Mouse (Mus musculus): ENCODE data around the gene Hpgd.
"Not testable (repeated sequence)": the region's sequence is repeated elsewhere in the genome, so short reads cannot be mapped to it uniquely, and the experiment has no call there.

The Hpgd gene

DNA sequence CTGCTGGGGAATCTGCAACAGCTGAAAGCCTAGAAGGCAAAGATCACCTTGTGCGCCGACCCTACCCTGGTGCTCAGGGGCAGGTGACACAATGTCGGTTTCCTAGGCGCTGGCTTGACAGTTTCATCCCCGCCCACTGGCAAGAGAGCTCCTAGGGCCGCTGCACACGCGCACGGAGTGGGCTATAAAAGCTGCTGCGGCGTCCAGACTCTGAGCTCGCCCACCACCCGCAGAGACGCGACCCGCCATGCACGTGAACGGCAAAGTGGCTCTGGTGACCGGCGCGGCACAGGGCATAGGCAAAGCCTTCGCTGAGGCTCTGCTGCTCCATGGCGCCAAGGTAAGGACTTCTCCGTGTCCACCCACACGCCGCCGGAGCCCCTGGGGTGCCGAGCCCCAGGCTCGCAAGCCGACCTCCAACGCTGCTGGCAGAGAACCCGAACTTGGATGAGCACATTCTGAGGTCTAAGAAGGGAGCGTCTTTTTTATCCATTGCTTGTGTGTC is at the start of gene Hpgd:
TSS of gene Hpgd (plus strand) at position 213 of the 505 bp plus-strand sequence.
- DNase-seq (ENCODE audit: low read depth, low spot score), result no peak

DNA sequence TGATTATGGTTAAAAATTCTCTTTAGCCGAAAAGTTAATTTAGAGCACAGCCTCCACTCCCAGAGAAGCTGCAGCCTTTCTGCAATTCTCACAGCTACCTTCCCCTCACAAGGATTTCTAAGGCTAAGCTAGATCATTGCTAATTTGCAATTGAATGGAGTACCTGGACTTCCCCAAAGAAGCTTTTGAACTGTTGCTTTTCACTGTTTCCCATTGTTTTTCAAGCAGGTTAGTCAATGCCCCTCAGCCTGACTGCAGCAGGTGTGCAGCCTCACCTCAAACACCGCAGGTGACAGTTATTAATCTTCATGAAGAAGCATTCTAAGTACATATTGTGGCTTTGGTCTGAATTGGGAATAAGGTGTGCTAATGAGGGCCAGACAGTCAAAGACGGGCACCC is 42.7 kb upstream of the Hpgd start:
- not testable (repeated sequence) for DNase-seq (ENCODE audit: low read depth, low spot score)

DNA sequence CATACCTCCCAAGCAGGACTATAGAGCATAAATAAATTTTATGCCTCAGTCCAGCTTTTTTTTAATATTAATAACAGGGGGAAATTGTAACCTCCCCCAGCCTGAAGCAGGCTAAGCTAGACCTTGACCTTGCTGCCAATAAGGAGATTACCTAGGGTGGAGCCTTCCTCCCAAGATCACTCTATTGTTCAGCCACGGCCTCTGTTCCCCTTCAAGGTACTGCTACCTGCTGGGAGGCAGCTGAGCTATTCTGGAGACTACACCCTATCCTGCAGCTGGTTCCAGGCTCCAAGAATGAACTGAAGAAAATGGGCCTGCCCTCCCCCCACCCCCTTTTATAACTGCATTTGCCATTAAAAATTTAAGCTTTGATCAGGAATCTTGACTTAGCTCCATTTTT is 42.1 kb upstream of the Hpgd start:
- DNase-seq (ENCODE audit: low read depth, low spot score), result no peak

DNA sequence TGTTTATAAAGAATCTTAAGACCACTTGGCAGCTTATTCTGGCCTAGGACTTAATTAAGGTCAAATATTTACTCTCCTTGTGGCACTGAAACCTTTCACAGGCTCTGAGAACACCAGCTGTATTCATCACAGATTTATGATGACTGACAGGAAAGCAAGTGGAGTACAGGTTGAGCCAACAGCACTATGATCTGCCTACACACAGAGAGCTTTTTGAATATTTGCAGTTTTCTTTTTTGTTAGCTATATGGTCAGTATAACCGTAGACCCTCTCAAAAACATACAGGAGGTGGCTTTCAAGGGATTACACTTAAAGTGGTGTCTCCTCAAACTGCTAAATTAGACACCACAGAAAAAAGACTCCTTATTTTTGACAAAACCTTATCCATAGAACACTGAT is 33.2 kb upstream of the Hpgd start:
- no peak for DNase-seq (ENCODE audit: low read depth, low spot score)

DNA sequence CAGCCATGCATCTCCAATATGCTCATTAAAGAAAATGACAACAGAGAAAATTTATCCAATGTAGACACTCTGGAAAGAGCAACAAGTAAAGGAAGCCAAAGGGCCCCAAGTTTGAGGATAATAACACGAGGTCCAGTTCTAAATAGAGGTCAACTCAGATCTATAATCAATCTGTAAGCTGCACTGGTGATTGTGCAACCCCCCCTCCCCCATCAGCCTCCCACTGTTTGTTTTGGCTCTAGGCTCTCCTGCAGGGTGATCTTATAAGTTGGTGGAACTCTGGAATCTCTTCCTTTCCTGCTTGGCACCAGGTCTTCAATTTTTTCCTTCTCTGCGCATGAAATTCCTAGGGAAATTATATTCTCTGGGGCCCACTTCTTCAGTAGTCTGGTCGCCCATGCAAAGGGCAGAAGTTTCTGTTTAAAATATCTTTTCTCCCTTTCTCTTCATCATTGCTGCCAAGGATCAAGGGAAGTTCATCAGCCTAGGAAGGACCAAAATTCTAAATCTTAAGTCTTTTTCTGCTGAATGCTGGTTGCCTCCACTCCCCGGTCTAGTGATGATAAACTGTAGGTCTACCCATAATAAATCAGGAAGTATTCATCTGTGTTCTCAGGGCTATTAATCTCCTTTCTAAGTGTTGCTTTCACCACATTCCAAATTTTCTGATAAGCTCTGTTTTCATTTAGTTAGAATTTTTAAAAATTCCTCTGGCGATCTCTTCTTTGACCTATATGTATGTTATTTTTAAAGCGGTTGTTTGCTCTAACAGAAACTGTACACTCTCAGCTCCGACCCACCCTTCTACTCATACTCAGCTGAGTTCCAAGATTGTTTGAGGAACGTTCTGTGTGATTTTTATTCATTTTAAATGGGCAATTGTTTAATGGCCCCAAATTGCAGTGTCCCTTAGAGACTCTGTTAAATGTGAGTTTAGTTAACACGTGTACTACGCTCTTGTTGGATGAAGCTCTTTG is 24.4 kb upstream of the Hpgd start:
- DNase-seq (ENCODE audit: low read depth, low spot score), result peak; percentile 16

DNA sequence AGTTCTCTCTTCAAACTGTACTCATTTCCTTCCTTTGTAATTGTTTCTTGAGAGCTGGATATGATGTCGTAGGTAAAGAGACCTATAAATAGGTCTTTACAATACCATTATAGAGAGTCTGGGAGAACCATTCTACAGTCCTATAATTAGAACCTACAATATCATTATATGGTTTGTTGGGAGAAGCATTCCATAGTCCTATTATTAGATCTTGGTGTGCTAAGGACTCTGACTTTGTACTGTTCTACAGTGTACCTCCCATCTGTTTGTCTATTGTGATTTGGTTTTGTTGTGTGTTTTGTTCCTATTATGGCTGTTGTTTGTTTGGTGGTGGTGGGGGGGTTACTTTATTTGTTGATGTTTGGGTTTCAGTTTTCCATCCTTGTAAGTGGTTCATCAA is 21.5 kb upstream of the Hpgd start:
- DNase-seq (ENCODE audit: low read depth, low spot score), result no peak

DNA sequence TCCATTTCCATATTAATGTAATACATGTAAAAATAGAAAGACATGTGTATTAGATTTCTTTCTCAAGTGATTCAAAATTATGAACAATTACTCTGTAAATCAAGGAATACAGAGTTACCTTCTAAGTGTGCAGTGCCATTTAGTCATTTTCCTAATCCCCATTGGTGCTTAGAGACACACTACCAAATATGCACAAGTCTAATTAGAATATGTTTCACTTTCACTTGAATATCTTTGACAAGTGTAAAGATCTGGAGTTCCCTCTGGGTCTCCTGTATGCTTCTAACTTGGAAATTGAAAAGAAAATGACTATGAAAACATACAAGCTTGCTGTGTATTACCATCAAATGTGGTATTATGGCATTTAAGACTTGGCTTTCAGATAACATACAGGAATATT is 19.1 kb upstream of the Hpgd start:
- DNase-seq (ENCODE audit: low read depth, low spot score), result no peak

DNA sequence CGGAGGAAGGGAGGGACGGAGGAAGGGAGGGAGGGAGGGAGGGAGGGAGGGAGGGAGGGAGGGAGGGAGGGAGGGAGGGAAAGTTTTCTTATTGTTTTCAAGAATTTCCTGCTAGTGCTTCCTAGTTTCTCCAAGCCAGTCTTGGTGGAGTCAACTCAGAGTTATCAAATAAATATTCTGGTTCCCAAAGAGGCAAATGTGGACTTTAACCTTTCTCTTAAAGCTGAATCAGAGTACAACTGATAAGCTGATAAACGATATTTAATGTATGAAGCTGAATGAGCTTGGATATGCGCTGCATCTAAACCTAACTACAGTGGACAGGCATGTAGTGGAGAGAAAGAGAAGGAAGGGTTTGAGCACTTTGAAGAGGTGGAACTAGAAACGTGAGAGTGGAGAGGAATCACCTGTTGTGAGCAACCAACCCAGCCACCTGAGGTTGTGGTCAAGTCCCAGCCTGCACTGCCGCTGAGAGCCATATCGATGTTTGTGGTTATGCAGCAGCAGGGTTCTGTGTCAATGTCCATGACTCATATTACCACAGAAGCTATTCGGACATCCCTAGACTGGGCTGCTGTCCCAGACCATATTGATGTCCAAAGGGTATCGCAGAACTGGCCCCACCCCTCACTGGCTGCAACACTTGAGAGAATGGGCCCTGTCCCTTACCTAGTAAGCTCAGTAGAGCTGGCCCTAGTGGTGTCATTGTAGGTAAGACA is 16.4 kb upstream of the Hpgd start:
- DNase-seq (ENCODE audit: low read depth, low spot score), result peak; percentile 86

DNA sequence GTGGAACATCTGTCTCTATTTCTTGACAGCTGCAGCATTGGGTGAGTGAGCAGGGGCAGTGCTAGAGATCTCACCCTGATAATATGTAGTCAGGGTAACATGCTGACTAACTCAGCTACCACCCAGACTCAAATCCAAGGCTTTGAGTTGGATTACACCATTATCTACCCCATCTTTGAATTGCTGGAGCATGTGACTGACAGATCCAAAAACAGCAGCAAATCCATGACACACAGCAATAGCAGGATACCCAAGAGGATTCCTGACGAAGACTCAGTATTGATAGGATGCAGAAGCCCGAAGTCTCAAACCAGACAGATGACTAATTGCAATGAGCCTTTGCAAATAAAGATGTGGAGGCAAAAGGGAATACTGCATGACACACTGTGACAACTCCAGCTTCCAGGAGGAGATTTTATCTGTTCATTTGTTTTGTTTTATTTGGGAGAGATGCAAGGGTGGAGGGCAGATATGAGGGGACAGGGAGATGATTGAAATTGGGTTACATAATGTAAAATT is 15.8 kb upstream of the Hpgd start:
- DNase-seq (ENCODE audit: low read depth, low spot score), result no peak

DNA sequence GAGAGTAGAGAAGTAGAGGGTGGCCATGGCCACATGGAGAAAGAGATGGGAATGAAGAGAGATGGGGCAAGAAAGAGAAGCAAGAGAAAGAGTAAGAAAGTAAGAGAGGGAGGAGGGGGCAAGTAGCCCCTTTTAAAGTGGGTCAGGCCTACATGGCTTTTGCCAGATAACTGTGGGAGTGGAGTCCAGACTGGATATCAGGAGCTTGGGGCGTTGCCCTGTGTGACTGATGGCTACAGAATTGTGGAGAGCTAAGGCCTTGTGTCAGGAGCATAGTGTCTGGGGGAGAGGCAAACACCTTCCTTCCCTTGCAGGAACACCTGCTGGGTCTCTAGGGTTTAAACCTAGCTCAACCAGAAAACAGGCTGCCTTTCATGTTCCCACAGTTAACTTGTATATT is 10.4 kb upstream of the Hpgd start:
- DNase-seq (ENCODE audit: low read depth, low spot score), result no peak

DNA sequence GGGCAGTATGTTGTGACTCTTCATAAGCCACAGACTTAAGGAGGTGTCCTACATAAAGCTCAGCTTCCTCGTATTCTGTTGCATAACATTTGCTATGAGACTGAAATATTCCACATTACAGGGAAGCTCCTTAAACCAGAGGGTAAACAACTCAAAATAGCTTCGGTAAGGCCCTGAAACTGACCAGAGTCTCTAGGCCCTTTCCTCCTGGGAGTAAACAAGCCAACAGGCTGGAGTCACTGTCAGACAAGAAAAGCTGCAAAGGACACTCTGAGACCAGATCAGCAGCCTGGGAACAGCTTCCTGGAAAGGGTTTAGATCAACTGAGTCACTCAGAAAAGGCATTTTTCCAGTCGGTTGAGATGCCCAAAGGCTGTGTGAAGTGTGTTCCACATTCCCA is 9.4 kb upstream of the Hpgd start:
- DNase-seq (ENCODE audit: low read depth, low spot score), result peak; percentile 74

DNA sequence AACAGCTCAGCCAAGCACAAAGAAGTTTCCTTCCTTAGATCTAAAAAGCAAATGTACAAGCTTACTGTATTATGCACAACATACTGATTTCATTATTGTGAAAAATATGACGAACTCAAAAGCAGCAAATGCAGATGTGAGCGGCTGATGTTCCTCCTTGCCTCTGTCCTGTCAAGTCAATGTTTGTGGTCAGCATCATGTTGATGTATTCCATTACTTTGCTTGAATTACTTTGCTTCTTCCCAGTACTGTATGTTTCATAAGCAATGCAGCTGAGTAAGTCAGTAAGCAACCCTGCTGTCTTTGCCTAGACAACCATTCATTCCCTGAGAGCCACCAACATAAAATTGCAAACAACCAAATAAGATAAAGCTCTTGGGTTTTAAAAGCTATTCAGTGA is 7.7 kb upstream of the Hpgd start:
- DNase-seq (ENCODE audit: low read depth, low spot score), result peak; percentile 17

DNA sequence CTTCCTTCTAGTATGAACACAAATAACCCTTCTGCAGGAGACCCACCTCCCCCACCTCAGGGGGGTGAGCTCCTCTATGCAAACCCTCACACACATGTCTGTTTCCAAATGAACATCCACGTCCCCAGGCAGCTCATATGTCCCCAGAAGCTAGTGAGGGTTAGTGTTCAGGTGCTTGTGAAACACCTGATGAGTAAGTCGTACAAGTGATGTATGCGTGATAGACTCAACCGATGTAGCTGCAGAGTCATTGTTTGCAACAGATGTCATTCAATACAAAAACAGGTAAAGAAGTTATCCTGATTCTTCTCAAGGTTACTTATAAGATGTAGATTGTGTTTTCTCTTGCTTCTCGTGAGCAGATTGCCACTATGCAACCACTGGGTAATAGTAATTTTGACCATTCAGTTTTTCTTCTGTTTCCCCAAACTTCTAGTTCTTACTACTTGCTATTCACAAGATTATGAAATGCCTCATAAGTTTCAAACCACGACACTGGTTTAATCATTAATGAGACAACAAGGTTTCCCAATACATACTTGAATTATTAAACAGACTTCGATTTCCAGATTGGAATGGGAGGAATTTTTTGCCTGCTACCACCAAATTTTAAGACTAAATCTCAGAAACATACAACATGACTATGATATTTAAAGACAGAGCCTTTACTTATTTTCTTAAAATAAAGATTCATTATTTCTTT is 6.9 kb upstream of the Hpgd start:
- no peak for DNase-seq (ENCODE audit: low read depth, low spot score)

DNA sequence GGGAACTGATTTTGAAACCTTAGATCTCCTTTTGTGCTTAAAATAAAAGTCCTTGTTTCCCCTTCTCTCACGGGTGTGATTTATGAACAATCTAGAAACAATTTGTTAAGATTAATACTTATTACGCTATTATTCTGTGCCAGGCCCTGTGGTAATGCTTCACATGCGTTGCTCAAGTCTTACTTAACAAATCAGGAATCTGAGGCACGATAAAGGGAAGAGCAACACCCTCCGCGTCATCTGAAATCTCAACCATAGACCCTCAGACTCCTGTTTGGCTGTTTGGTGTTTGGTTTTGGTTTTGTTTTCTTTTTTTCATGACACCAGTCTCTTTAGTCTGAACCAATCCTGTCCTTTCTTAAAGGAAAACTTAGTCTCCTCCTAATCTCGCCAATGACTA is 2.1 kb upstream of the Hpgd start:
- DNase-seq (ENCODE audit: low read depth, low spot score), result no peak

DNA sequence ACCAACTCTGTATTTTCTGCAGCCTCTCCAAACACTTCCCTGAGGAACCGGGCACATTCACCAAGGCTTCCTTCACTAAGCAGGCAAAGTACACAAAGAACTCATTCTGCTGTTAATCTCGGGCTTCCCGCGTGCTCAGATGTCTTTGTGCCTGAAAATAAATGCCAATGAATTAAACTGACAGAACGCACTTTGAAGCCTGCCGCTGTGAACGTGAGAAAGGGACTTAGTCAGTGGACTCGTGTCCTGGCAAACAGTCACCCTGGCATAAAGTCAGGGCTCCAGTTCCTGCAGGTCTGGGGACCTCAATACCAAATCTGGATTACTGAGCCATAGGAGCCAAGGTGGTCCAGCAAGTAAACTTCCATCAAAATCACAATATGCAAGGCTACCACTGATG is 905 bp upstream of the Hpgd start:
- DNase-seq (ENCODE audit: low read depth, low spot score), result no peak

DNA sequence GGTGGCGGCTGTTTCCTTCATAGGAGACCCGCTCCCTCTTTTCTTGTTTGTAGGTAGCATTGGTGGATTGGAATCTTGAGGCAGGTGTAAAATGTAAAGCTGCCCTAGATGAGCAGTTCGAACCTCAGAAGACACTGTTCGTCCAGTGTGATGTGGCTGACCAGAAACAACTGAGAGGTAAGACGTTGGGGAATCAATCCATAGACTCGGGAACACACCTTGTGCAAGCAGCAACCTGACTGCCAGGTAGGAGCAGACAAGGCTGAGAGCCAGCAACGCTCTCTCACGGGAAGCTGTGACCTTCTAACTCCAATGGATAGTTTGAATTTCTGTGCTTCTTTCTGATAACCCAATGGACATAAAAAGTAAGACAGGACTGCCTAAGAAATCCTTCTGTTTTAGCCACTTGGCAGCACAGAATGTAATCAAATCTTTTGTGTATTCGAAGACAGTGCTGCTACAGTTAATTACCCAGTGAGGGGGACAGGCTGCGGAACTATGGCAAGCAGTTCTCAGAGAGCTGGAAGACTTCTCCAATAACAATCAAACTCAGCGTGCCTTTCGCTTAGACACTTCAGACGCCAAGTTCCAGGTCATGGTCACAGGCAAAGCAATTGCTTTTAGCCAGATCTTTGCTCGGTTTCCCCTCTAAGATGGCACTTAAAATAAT is 636 bp downstream of the Hpgd start:
- no peak for DNase-seq (ENCODE audit: low read depth, low spot score)

DNA sequence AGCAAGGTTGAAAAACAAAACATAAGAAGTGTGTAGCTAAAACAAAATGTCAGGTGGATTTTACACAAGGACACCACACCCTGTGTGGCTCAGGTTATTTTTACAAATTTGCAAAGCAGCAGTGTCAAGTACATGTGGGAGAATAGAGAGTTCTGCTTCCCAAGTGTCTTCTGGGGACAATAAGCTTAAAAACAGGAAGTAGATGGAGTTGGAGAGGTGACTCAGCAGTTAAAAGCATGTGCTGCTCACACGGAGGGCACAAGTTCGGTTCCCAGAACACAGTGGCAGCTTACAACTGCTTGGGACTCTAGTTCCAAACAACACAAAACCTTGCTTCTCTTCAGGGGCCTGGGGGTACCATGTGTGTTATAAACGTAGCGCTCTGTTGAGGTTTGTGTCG is 5.0 kb downstream of the Hpgd start:
- peak; percentile 20 for DNase-seq (ENCODE audit: low read depth, low spot score)

DNA sequence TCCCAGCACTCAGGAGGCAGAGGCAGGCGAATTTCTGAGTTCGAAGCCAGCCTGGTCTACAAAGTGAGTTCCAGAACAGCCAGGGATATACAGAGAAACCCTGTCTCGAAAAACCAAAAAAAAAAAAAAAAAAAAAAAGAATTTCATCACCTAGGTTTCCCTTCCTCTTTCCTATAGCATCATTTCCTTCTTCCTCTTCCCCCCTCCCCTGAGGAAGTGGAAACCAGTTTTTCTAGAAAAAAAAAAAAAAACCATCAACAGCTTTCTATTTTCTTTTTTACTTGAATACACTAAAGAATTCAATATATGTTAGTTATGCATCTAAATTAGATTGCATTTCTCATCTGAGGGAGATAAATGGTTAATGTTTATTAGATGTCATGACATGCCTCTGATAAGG is 6.9 kb downstream of the Hpgd start:
- not testable (repeated sequence) for DNase-seq (ENCODE audit: low read depth, low spot score)

DNA sequence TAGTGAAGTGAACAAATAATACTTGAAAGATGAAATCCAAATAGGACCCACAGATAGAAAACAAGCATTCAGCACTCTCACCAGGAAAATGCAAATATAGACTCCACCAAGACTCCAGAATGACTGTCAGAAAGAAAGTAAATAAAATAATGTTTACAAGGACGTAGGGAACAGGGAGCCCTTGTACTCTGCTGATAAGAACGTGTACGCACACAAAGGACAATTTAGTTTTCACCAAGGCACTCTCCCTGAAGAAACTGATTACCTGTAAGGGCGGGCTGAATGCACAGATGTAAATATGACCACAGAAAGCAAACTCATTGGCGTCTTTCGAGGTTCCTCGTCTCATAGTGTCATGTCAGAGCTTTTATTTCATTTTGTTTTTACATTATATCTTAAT is 10.2 kb downstream of the Hpgd start:
- DNase-seq (ENCODE audit: low read depth, low spot score), result no peak

DNA sequence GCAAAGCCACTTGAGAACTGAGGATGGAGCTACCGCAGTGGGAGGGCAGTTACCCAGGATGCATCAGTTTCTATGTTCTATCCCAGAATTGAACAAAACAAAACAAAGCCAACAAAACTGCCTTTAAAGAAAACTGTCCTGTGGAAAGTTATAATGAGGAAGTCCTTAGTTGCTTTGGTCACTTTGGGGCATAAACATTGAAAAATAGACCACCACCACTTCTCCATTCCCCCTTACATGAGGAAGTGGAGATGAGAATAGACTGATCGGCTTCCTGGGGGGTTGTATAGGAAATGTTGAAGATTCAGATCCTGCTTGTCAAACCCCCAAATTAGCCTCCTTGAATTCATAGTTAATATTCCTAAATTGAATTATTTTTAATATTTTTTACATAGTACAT is 19.2 kb downstream of the Hpgd start:
- no peak for DNase-seq (ENCODE audit: low read depth, low spot score)

DNA sequence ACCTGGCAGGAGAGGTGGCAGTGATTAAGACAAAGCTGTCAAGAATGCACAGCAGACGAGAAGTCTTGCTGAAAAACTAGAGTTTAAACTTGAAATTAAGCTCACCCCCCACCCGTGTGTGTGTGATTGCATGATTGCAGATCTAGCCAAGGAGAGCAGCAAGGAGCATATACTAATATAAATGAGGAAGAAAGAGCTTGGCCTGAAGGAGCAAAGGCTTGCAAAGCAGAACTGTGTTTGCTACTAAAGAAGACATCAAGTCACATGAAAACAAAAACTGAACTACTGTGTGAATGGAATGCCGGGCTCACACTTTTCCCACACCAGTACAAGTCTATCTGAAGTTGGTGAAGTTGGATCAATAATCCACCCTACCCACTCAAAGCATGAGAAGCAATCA is 20.8 kb downstream of the Hpgd start:
- no peak for DNase-seq (ENCODE audit: low read depth, low spot score)
